Mouse (Mus musculus) erythroblast, embryonic 14.5 days (primary cell): Measurements from ENCODE around the gene Naa16. TPM values are rescaled to one million over a fixed set of nuclear protein-coding genes. Genes with fewer than 3 reads are reported as not detected.

Experiments used
- H3K27me3 ChIP-seq: 2 replicates; pipeline ENCODE4 v1.6.1; 2012; ENCODE audit warnings: inconsistent platforms; ENCODE audit not compliant: control insufficient read depth
- H3K36me3 ChIP-seq: 2 replicates; pipeline ENCODE4 v1.6.1; 2012; ENCODE audit warnings: mild to moderate bottlenecking, inconsistent platforms; ENCODE audit not compliant: control insufficient read depth
- H3K4me1 ChIP-seq: 2 replicates; pipeline ENCODE4 v1.6.1; 2012; ENCODE audit warnings: inconsistent platforms; ENCODE audit not compliant: control insufficient read depth
- H3K4me3 ChIP-seq: replicated peaks from 2 replicates; pipeline ENCODE3; 2012; ENCODE audit warnings: moderate library complexity, mild to moderate bottlenecking, inconsistent platforms
- H3K9me3 ChIP-seq: 2 replicates; pipeline ENCODE4 v1.6.1; 2012; ENCODE audit warnings: low read length, inconsistent platforms, mixed read lengths; ENCODE audit not compliant: control insufficient read depth
- GATA1 ChIP-seq: IDR thresholded peaks from 2 replicates; pipeline ENCODE4 v1.6.1; 2012; ENCODE audit warnings: low read length, inconsistent platforms, mixed read lengths
- TAL1 ChIP-seq: IDR thresholded peaks from 3 replicates; pipeline ENCODE4 v1.6.1; 2012; ENCODE audit warnings: low read length, inconsistent platforms, mixed read lengths
- polyA plus RNA-seq: library from polyadenylated mRNA; stranded (reverse); fragments of >175 nt; gene quantifications from 2 replicates; pipeline ENCODE4 v1.2.3, GENCODE M21; 2012

The Naa16 gene
- polyA plus RNA-seq, 1 experiment = 1.8 TPM

GRCm38 (mm10) chr14:79275441-79275840 is 115.1 kb downstream of the Naa16 start:
- Histone ChIP-seq H3K36me3 (no peaks in the 10 kb centered on the region), H3K27me3 (no peaks in the 10 kb centered on the region), H3K4me3 (no peak overlapping the region), H3K9me3 (no peaks in the 10 kb centered on the region), H3K4me1 (no peaks in the 10 kb centered on the region)
- TF ChIP-seq TAL1 (no peak), GATA1 (no peak)

Other genes with a start within 250 kb of the Naa16 start
- 0.04 TPM in 1 of 2 replicates, not detected in the other for gene Zfp957, start 143.4 kb downstream of the Naa16 start, polyA plus RNA-seq
- 77.8 and 94.4 TPM in 2 replicates for gene Rgcc, start 89.1 kb downstream of the Naa16 start, polyA plus RNA-seq
- not detected in 2 replicates for gene Mtrf1, start 7.0 kb upstream of the Naa16 start, polyA plus RNA-seq
- 0.09 and 0.14 TPM in 2 replicates for gene Kbtbd7, start 35.7 kb upstream of the Naa16 start, polyA plus RNA-seq
- 0.09 and 0.25 TPM in 2 replicates for gene Kbtbd6, start 61.1 kb upstream of the Naa16 start, polyA plus RNA-seq
- gene Elf1, start 90.4 kb upstream of the Naa16 start, polyA plus RNA-seq = 0.65 and 0.69 TPM in 2 replicates
- 0.82 and 0.86 TPM in 2 replicates for gene Wbp4, start 90.7 kb upstream of the Naa16 start, polyA plus RNA-seq
- 0.12 and 0.28 TPM in 2 replicates for gene Sugt1, start 196.9 kb upstream of the Naa16 start, polyA plus RNA-seq